Mouse (Mus musculus): ENCODE results near the gene Snd1. TPM values are rescaled to one million over a fixed set of nuclear protein-coding genes. Genes with fewer than 3 reads are reported as not detected.
A peak's percentile ranks its signal among the peaks of the same experiment; 100 is the strongest.

Snd1 gene
- total RNA-seq, 1 experiment: 343 TPM

DNA sequence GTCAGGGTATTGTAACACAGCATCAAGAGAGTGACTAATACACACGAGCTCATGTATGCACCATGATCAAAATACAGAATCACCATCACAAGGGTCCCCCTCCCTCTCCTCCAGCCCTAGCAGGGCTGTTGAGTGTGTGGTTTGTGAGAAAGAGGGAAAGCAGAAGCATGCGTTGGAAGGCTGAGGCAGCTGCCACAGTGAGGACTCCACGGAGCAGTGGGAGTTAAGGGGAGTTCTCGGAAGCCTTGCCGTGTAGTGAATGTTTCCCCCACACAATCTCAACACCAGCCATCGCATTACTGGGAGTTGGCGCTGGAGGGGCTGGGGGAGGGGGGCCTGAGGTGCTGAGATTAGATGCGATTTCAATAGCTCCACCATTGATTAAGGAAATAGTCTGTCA lies 490.3 kb downstream of the Snd1 start:
- H3K4me1 ChIP-seq (ENCODE audit: control insufficient read depth in 2 of 2, insufficient read depth in 2 of 2, low read length in 2 of 2, poor library complexity in 1 of 2): peaks cover 2 to 4% of the 10 kb centered on the region in 2 experiments
- H3K9ac ChIP-seq (ENCODE audit: insufficient read depth, low read depth, low read length, poor library complexity, severe bottlenecking): no peak overlapping the region
- H3K4me3 ChIP-seq (ENCODE audit: insufficient read depth in 1 of 2, low read depth in 1 of 2, low read length in 2 of 2, poor library complexity in 1 of 2, severe bottlenecking in 1 of 2): peak overlapping the region in 1 of 2 experiments; percentile 49; a peak in 2 of 4 replicates
- no peak for DNase-seq (ENCODE audit: low read depth, low spot score)
- no peak overlapping the region for H3K27ac ChIP-seq (ENCODE audit: insufficient read depth, low read depth, low read length, poor library complexity, severe bottlenecking)
- H3K9me3 ChIP-seq (ENCODE audit: control insufficient read depth, insufficient read depth, low read depth, low read length): no peaks in the 10 kb centered on the region
- in situ Hi-C loops (cut with MboI; ENCODE audit: low sequenced_read_pairs in 2 of 2, unreplicated experiment in 2 of 2): no loop called here
- H3K36me3 ChIP-seq (ENCODE audit: control insufficient read depth, insufficient read depth, low read length, poor library complexity, severe bottlenecking): no peaks in the 10 kb centered on the region
- TF ChIP-seq ZC3H11A (IDR thresholded peaks at IDR 0.05; ENCODE audit: borderline replicate concordance, low read depth, low read length): no peak
- no peak for TF ChIP-seq MAFK (IDR thresholded peaks at IDR 0.05; ENCODE audit: insufficient read depth, low read depth, low read length)
- TF ChIP-seq CHD2 (IDR thresholded peaks at IDR 0.05; ENCODE audit: low read depth, low read length): no peak
- TF ChIP-seq HCFC1 (IDR thresholded peaks at IDR 0.05; ENCODE audit: borderline replicate concordance, insufficient read depth, low read length): no peak
- TF ChIP-seq ZNF384 (IDR thresholded peaks at IDR 0.05; ENCODE audit: low read depth, low read length): no peak

DNA sequence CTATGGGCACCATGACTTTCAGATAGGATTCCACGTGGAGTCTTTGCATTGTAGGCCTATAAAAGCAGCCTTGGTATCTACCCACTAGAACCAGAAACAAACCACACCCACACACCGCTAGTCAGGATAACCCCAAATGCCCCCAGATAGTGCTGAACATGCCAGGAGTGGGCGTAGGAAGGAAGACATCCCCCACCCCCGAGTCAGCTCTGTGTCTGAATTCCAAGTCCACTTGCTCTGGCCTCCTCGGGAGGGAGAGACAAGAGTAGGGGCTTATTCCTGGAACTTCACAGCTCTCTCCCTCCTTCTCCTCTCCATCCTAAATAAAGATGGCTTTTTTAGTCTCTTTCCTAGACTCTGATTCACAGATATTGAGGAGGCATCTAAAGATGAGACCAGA lies 494.7 kb downstream of the Snd1 start:
- Histone ChIP-seq H3K27ac (ENCODE audit: insufficient read depth, low read depth, low read length, poor library complexity, severe bottlenecking) (no peak overlapping the region), H3K36me3 (ENCODE audit: control insufficient read depth, insufficient read depth, low read length, poor library complexity, severe bottlenecking) (no peaks in the 10 kb centered on the region), H3K9ac (ENCODE audit: insufficient read depth, low read depth, low read length, poor library complexity, severe bottlenecking) (no peak overlapping the region), H3K4me1 (ENCODE audit: control insufficient read depth in 2 of 2, insufficient read depth in 2 of 2, low read length in 2 of 2, poor library complexity in 1 of 2) (no peaks in the 10 kb centered on the region), H3K9me3 (ENCODE audit: control insufficient read depth, insufficient read depth, low read depth, low read length) (no peaks in the 10 kb centered on the region), H3K4me3 (ENCODE audit: insufficient read depth in 1 of 2, low read depth in 1 of 2, low read length in 2 of 2, poor library complexity in 1 of 2, severe bottlenecking in 1 of 2) (no peak overlapping the region)
- in situ Hi-C loops (cut with MboI; ENCODE audit: low sequenced_read_pairs in 2 of 2, unreplicated experiment in 2 of 2): no loop called here
- no peak for DNase-seq (ENCODE audit: low read depth, low spot score)
- TF ChIP-seq HCFC1 (IDR thresholded peaks at IDR 0.05; ENCODE audit: borderline replicate concordance, insufficient read depth, low read length) (no peak), CHD2 (IDR thresholded peaks at IDR 0.05; ENCODE audit: low read depth, low read length) (no peak), ZC3H11A (IDR thresholded peaks at IDR 0.05; ENCODE audit: borderline replicate concordance, low read depth, low read length) (no peak), ZNF384 (IDR thresholded peaks at IDR 0.05; ENCODE audit: low read depth, low read length) (no peak), MAFK (IDR thresholded peaks at IDR 0.05; ENCODE audit: insufficient read depth, low read depth, low read length) (no peak)

- no peaks in the 10 kb centered on the region for H3K4me1 ChIP-seq (ENCODE audit: control insufficient read depth in 2 of 2, insufficient read depth in 2 of 2, low read length in 2 of 2, poor library complexity in 1 of 2)
- no peaks in the 10 kb centered on the region for H3K9me3 ChIP-seq (ENCODE audit: control insufficient read depth, insufficient read depth, low read depth, low read length)
- no peak overlapping the region for H3K9ac ChIP-seq (ENCODE audit: insufficient read depth, low read depth, low read length, poor library complexity, severe bottlenecking)
- H3K36me3 ChIP-seq (ENCODE audit: control insufficient read depth, insufficient read depth, low read length, poor library complexity, severe bottlenecking): no peaks in the 10 kb centered on the region
- DNase-seq (ENCODE audit: low read depth, low spot score): no peak
- no peak overlapping the region for H3K27ac ChIP-seq (ENCODE audit: insufficient read depth, low read depth, low read length, poor library complexity, severe bottlenecking)
- TF ChIP-seq HCFC1 (IDR thresholded peaks at IDR 0.05; ENCODE audit: borderline replicate concordance, insufficient read depth, low read length) (no peak), CHD2 (IDR thresholded peaks at IDR 0.05; ENCODE audit: low read depth, low read length) (no peak), ZNF384 (IDR thresholded peaks at IDR 0.05; ENCODE audit: low read depth, low read length) (no peak), MAFK (IDR thresholded peaks at IDR 0.05; ENCODE audit: insufficient read depth, low read depth, low read length) (no peak), ZC3H11A (IDR thresholded peaks at IDR 0.05; ENCODE audit: borderline replicate concordance, low read depth, low read length) (no peak)
- in situ Hi-C loops (cut with MboI; ENCODE audit: low sequenced_read_pairs in 2 of 2, unreplicated experiment in 2 of 2): no loop called here
- no peak overlapping the region for H3K4me3 ChIP-seq (ENCODE audit: insufficient read depth in 1 of 2, low read depth in 1 of 2, low read length in 2 of 2, poor library complexity in 1 of 2, severe bottlenecking in 1 of 2)
These were observed 495.8 kb downstream of the Snd1 start for GRCm38 (mm10) chr6:28970711-28971110.

- Histone ChIP-seq H3K9ac (ENCODE audit: insufficient read depth, low read depth, low read length, poor library complexity, severe bottlenecking) (no peak overlapping the region), H3K9me3 (ENCODE audit: control insufficient read depth, insufficient read depth, low read depth, low read length) (no peaks in the 10 kb centered on the region), H3K36me3 (ENCODE audit: control insufficient read depth, insufficient read depth, low read length, poor library complexity, severe bottlenecking) (no peaks in the 10 kb centered on the region), H3K4me3 (ENCODE audit: insufficient read depth in 1 of 2, low read depth in 1 of 2, low read length in 2 of 2, poor library complexity in 1 of 2, severe bottlenecking in 1 of 2) (no peak overlapping the region), H3K27ac (ENCODE audit: insufficient read depth, low read depth, low read length, poor library complexity, severe bottlenecking) (no peak overlapping the region), H3K4me1 (ENCODE audit: control insufficient read depth in 2 of 2, insufficient read depth in 2 of 2, low read length in 2 of 2, poor library complexity in 1 of 2) (peaks cover 2% of the 10 kb centered on the region in 2 experiments; a peak in 1 of 4 replicates)
- no peak for DNase-seq (ENCODE audit: low read depth, low spot score)
- TF ChIP-seq ZC3H11A (IDR thresholded peaks at IDR 0.05; ENCODE audit: borderline replicate concordance, low read depth, low read length) (no peak), MAFK (IDR thresholded peaks at IDR 0.05; ENCODE audit: insufficient read depth, low read depth, low read length) (no peak), CHD2 (IDR thresholded peaks at IDR 0.05; ENCODE audit: low read depth, low read length) (no peak), ZNF384 (IDR thresholded peaks at IDR 0.05; ENCODE audit: low read depth, low read length) (no peak), HCFC1 (IDR thresholded peaks at IDR 0.05; ENCODE audit: borderline replicate concordance, insufficient read depth, low read length) (no peak)
- in situ Hi-C loops (cut with MboI; ENCODE audit: low sequenced_read_pairs in 2 of 2, unreplicated experiment in 2 of 2): no loop called here
These were observed 499.6 kb downstream of the Snd1 start for GRCm38 (mm10) chr6:28974498-28974897.

- Histone ChIP-seq H3K9ac (ENCODE audit: insufficient read depth, low read depth, low read length, poor library complexity, severe bottlenecking) (no peak overlapping the region), H3K36me3 (ENCODE audit: control insufficient read depth, insufficient read depth, low read length, poor library complexity, severe bottlenecking) (no peaks in the 10 kb centered on the region), H3K4me1 (ENCODE audit: control insufficient read depth in 2 of 2, insufficient read depth in 2 of 2, low read length in 2 of 2, poor library complexity in 1 of 2) (peaks cover 2 to 4% of the 10 kb centered on the region in 2 experiments; a peak in 1 of 4 replicates), H3K27ac (ENCODE audit: insufficient read depth, low read depth, low read length, poor library complexity, severe bottlenecking) (no peak overlapping the region), H3K4me3 (ENCODE audit: insufficient read depth in 1 of 2, low read depth in 1 of 2, low read length in 2 of 2, poor library complexity in 1 of 2, severe bottlenecking in 1 of 2) (no peak overlapping the region), H3K9me3 (ENCODE audit: control insufficient read depth, insufficient read depth, low read depth, low read length) (no peaks in the 10 kb centered on the region)
- TF ChIP-seq CHD2 (IDR thresholded peaks at IDR 0.05; ENCODE audit: low read depth, low read length) (no peak), MAFK (IDR thresholded peaks at IDR 0.05; ENCODE audit: insufficient read depth, low read depth, low read length) (no peak), HCFC1 (IDR thresholded peaks at IDR 0.05; ENCODE audit: borderline replicate concordance, insufficient read depth, low read length) (no peak), ZNF384 (IDR thresholded peaks at IDR 0.05; ENCODE audit: low read depth, low read length) (no peak), ZC3H11A (IDR thresholded peaks at IDR 0.05; ENCODE audit: borderline replicate concordance, low read depth, low read length) (no peak)
- no peak for DNase-seq (ENCODE audit: low read depth, low spot score)
- in situ Hi-C loops (cut with MboI; ENCODE audit: low sequenced_read_pairs in 2 of 2, unreplicated experiment in 2 of 2): no loop called here
These were observed 500.2 kb downstream of the Snd1 start for GRCm38 (mm10) chr6:28975106-28975505.
